Mouse (Mus musculus) cerebellum, postnatal 4 days (tissue): Measurements from ENCODE around the gene Dmbx1.

Experiments
- DNase-seq, 2 experiments: peaks; one replicate each; pipeline ENCODE4 v3.0.0; 2022; ENCODE audit warnings: low spot score in 2 of 2, mixed read lengths in 1 of 2

Dmbx1 gene

GRCm38 (mm10) chr4:115940681-115941080, 955 bp upstream of the Dmbx1 start:
- DNase-seq: no peak

GRCm38 (mm10) chr4:115938276-115939160, 1.2 kb downstream of the Dmbx1 start:
- DNase-seq: peak in 1 of 2 experiments; percentile 35

GRCm38 (mm10) chr4:115937061-115937976, 2.4 kb downstream of the Dmbx1 start:
- no peak for DNase-seq

GRCm38 (mm10) chr4:115936646-115937045, 3.1 kb downstream of the Dmbx1 start:
- DNase-seq: no peak

- DNase-seq: no peak
These were observed 3.7 kb downstream of the Dmbx1 start for GRCm38 (mm10) chr4:115935835-115936581.

GRCm38 (mm10) chr4:115931556-115932088, 8.1 kb downstream of the Dmbx1 start:
- DNase-seq: no peak

GRCm38 (mm10) chr4:115927637-115928036, 12.1 kb downstream of the Dmbx1 start:
- DNase-seq: no peak

GRCm38 (mm10) chr4:115923262-115923880, 16.4 kb downstream of the Dmbx1 start:
- no peak for DNase-seq

GRCm38 (mm10) chr4:115922688-115923087, 17.0 kb downstream of the Dmbx1 start:
- DNase-seq: no peak

- DNase-seq: no peak
These were observed 19.8 kb downstream of the Dmbx1 start for GRCm38 (mm10) chr4:115919911-115920310.

- no peak for DNase-seq
These were observed 28.1 kb downstream of the Dmbx1 start for GRCm38 (mm10) chr4:115911586-115911985.

- DNase-seq: peak in 1 of 2 experiments; percentile 34
These were observed 31.1 kb downstream of the Dmbx1 start for GRCm38 (mm10) chr4:115908641-115909040.

GRCm38 (mm10) chr4:115907994-115908393, 31.7 kb downstream of the Dmbx1 start:
- no peak for DNase-seq

GRCm38 (mm10) chr4:115906791-115907190, 32.9 kb downstream of the Dmbx1 start:
- DNase-seq: no peak

- peak in 1 of 2 experiments; percentile 69 for DNase-seq
These were observed 34.0 kb downstream of the Dmbx1 start for GRCm38 (mm10) chr4:115905701-115906100.

- DNase-seq: no peak
These were observed 35.4 kb downstream of the Dmbx1 start for GRCm38 (mm10) chr4:115904375-115904774.

- DNase-seq: peak; percentile 86 to 88
These were observed 36.9 kb downstream of the Dmbx1 start for GRCm38 (mm10) chr4:115902816-115903215.

GRCm38 (mm10) chr4:115897901-115898631, 41.7 kb downstream of the Dmbx1 start:
- DNase-seq: peak in 1 of 2 experiments; percentile 16

- DNase-seq: no peak
These were observed 45.4 kb downstream of the Dmbx1 start for GRCm38 (mm10) chr4:115894281-115894680.

GRCm38 (mm10) chr4:115890553-115890952, 49.2 kb downstream of the Dmbx1 start, which contains the start of gene 6430628N08Rik:
6430628N08Rik (plus strand) TSS chr4:115890665.
- DNase-seq: no peak
